Mouse (Mus musculus) embryonic facial prominence, embryonic 13.5 days (tissue): ENCODE results near the gene Lcn4. TPM values are rescaled to one million over a fixed set of nuclear protein-coding genes. Genes with fewer than 3 reads are reported as not detected.
A peak's percentile ranks its signal among the peaks of the same experiment; 100 is the strongest.

Experiments
- ATAC-seq: fragments of 200-750 bp; cut with Nextera tagmentation; 2 replicates; pipeline ENCODE4 v1.8.0; 2017; ENCODE audit warnings: low read depth; ENCODE audit not compliant: insufficient number of reproducible peaks, insufficient read depth, low FRiP score, low TSS enrichment
- H3K27ac ChIP-seq: fragments of 300-500 bp; sonication (generic); 2 replicates; pipeline ENCODE4 v1.5.1; 2015; ENCODE audit warnings: moderate library complexity, mild to moderate bottlenecking, inconsistent platforms
- H3K27me3 ChIP-seq: fragments of 300-500 bp; sonication (generic); 2 replicates; pipeline ENCODE4 v1.6.1; 2015; ENCODE audit warnings: mild to moderate bottlenecking, inconsistent platforms
- H3K36me3 ChIP-seq: fragments of 300-500 bp; sonication (generic); 2 replicates; pipeline ENCODE4 v1.6.1; 2015; ENCODE audit warnings: mild to moderate bottlenecking, inconsistent platforms
- H3K4me1 ChIP-seq: fragments of 300-500 bp; sonication (generic); 2 replicates; pipeline ENCODE4 v1.6.1; 2015; ENCODE audit warnings: inconsistent platforms
- H3K4me2 ChIP-seq: fragments of 300-500 bp; sonication (generic); 2 replicates; pipeline ENCODE4 v1.6.1; 2015; ENCODE audit warnings: moderate library complexity, mild to moderate bottlenecking, inconsistent platforms
- H3K4me3 ChIP-seq: fragments of 300-500 bp; sonication (generic); 2 replicates; pipeline ENCODE4 v1.5.1; 2015; ENCODE audit warnings: mild to moderate bottlenecking, inconsistent platforms
- H3K9ac ChIP-seq: fragments of 300-500 bp; sonication (generic); 2 replicates; pipeline ENCODE4 v1.6.1; 2015; ENCODE audit warnings: mild to moderate bottlenecking, inconsistent platforms
- H3K9me3 ChIP-seq: fragments of 300-500 bp; sonication (generic); 2 replicates; pipeline ENCODE4 v1.6.1; 2016; ENCODE audit warnings: inconsistent platforms
- WGBS: fragments of 180-500 bp; shearing (Covaris S2); methylation state at CpG from one replicate; pipeline ENCODE4 v1.1.7; 2015; ENCODE audit warnings: mixed read lengths; 5-methylcytosine and 5-hydroxymethylcytosine counted together
- polyA plus RNA-seq: library from polyadenylated mRNA; unstranded; fragments of >200 nt; fragmentation: Nextera tagmentation; extraction: Ambion mirVana; gene quantifications from 2 replicates; pipeline ENCODE4 v1.2.1, GENCODE M21; 2015

Lcn4 gene
- polyA plus RNA-seq, 1 experiment from 2014 or later, result not detected

DNA sequence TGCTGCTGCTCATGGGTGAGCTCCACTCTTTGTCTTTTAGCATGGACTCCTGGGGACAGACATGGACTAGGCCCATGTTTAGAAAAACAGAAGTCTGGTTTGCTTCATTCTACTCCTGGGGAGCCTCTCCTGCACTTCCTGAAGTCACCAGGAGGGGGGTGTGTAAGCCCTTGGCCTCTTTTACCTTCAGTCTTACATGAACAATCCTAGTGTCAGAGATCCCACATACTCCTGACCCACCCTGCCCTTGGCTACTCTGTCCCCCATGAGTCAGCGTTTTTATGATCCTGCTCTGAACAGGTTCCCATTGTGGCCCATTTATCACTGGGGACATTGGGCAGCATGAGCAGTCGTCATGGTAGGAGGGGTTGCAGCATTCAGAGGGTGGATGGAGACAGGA, 27.1 kb downstream of the Lcn4 start:
- no peak overlapping the region for H3K9ac ChIP-seq
- ATAC-seq, result no peak
- H3K4me1 ChIP-seq, result peaks cover 11% of the 10 kb centered on the region
- peaks cover 2% of the 10 kb centered on the region; the same call in 1 of the 2 replicates for H3K36me3 ChIP-seq
- H3K27ac ChIP-seq, result no peak overlapping the region
- no peak overlapping the region for H3K4me2 ChIP-seq
- H3K4me3 ChIP-seq, result no peak overlapping the region
- no peaks in the 10 kb centered on the region for H3K27me3 ChIP-seq
- no peaks in the 10 kb centered on the region for H3K9me3 ChIP-seq
- 55% methylated on average over 2 of the region's 2 CpGs for WGBS

- H3K9ac ChIP-seq, result peak overlapping the region; percentile 99; the same call in 1 of the 2 replicates
- H3K27me3 ChIP-seq, result no peaks in the 10 kb centered on the region
- peak overlapping the region; percentile 84; the same call in 1 of the 2 replicates for H3K4me2 ChIP-seq
- peak overlapping the region; percentile 91 for H3K27ac ChIP-seq
- H3K4me1 ChIP-seq, result peaks cover 26% of the 10 kb centered on the region
- H3K4me3 ChIP-seq, result no peak overlapping the region
- peaks cover 30% of the 10 kb centered on the region for H3K36me3 ChIP-seq
- 77% methylated on average over 7 of the region's 7 CpGs for WGBS
- no peaks in the 10 kb centered on the region for H3K9me3 ChIP-seq
- no peak for ATAC-seq
Measured at GRCm38 (mm10) chr2:26641006-26641647, 30.0 kb downstream of the Lcn4 start.

DNA sequence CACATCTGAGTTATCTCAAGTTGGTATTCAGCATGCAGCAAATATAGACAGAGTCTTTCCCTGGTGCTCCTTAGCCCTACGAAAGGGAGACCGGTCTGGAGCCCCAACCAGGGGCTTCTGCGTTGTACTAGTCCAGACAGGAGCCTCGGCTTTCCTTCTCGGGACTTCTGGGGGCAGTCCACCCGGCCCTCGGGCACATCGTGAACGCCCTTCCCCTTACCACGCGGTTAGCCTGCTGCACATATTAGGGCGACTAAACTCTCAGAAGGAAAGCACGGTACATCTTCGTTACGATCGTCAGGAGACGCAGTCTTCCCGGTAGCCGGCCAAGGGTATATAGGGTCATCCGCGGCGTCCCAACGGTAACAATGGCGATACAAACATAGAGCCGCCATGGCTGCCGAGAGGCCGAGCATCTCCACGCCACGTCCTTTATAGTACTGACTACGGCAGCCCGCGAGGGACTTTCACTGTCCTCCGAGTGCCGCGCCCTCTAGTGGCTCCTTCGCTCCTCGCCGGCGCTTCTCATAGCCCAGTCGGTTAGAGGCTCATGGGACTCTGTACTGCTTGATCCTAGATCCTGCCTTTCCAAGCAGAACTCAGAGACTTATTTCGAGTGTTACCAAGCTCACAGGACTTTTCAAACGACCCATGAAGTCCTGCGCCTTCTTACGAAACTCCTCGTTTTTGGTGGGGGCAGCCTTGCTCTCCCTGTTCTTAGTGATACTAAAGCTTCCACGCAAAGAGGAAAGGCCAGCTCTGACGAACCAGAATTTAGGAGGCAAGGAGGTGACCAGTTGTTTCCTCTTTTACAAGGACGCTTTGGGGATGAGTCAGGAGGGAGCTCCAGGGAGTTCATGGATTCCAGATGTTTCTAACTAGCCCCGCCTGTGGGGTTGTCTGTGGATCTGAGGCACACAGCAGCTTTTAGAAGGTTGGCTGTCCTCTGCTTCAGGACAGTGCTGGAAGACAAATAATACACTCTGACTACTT, 30.9 kb downstream of the Lcn4 start:
- peak overlapping the region; percentile 84 for H3K4me2 ChIP-seq
- no peaks in the 10 kb centered on the region for H3K9me3 ChIP-seq
- H3K4me1 ChIP-seq, result peaks cover 26% of the 10 kb centered on the region
- peak overlapping the region; percentile 91 for H3K27ac ChIP-seq
- ATAC-seq, result peak; percentile 84
- H3K27me3 ChIP-seq, result no peaks in the 10 kb centered on the region
- H3K36me3 ChIP-seq, result peaks cover 40% of the 10 kb centered on the region
- H3K9ac ChIP-seq, result peak overlapping the region; percentile 99
- WGBS, result 4% methylated on average over 49 of the region's 49 CpGs
- H3K4me3 ChIP-seq, result peak overlapping the region; percentile 96

DNA sequence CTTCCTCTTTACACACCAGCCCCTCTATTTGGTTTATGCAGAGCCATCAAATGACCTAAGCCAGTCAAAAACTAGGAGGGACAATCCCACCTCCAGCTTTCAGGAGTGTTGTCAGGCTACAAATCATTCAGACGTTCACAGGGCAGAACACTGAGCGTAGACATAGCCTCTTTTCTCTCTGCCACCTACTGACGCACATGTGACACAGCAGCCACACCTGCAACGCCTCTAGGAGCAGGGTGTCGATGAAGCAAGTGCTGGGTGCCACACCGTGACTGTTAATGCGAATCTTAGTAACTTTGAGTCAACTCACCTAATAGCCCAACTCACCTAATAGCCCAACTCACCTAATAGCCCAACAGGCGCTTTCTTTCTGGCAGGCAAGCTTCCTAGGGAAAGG, 32.0 kb downstream of the Lcn4 start:
- Histone ChIP-seq H3K27ac (no peak overlapping the region), H3K27me3 (no peaks in the 10 kb centered on the region)

DNA sequence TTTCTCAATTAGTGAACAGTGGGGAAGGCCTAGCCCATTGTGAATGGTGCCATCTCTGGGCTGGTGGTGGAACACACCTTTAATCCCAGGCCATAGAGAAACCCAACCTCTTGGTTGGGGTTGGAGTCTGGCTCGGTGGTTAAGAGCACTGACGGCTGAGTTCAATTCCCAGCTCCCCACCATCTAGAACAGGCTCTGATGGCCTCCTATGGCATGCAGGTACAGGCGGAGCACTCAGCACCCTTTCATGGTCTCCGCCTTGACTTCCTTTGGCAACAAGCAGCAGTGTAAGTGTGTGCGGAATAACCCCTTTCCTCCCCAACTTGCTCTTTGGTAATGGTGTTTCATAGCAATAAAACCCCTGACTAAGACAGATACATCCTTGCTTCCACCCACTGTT, 32.5 kb downstream of the Lcn4 start:
- Histone ChIP-seq H3K36me3 (peaks cover 52% of the 10 kb centered on the region), H3K4me3 (peak overlapping the region; percentile 96), H3K27ac (no peak overlapping the region), H3K9me3 (no peaks in the 10 kb centered on the region), H3K27me3 (no peaks in the 10 kb centered on the region), H3K4me2 (peak overlapping the region; percentile 84), H3K4me1 (peaks cover 26% of the 10 kb centered on the region), H3K9ac (peak overlapping the region; percentile 99)
- no peak for ATAC-seq
- WGBS, result 74% methylated on average over 5 of the region's 5 CpGs

More for the DNA sequence above, 32.0 kb downstream of the Lcn4 start:
- peaks cover 51% of the 10 kb centered on the region for H3K36me3 ChIP-seq
- H3K4me1 ChIP-seq, result peaks cover 26% of the 10 kb centered on the region
- H3K9ac ChIP-seq, result peak overlapping the region; percentile 99
- WGBS, result 9% methylated on average over 8 of the region's 8 CpGs
- peak overlapping the region; percentile 96 for H3K4me3 ChIP-seq
- no peaks in the 10 kb centered on the region for H3K9me3 ChIP-seq
- ATAC-seq, result no peak
- H3K4me2 ChIP-seq, result peak overlapping the region; percentile 84

GRCm38 (mm10) chr2:26638039-26638438, 33.0 kb downstream of the Lcn4 start:
- Histone ChIP-seq H3K36me3 (peaks cover 52% of the 10 kb centered on the region), H3K4me1 (peaks cover 26% of the 10 kb centered on the region)

GRCm38 (mm10) chr2:26637316-26637932, 33.7 kb downstream of the Lcn4 start:
- no peaks in the 10 kb centered on the region for H3K27me3 ChIP-seq
- H3K27ac ChIP-seq, result peak overlapping the region; percentile 5; the same call in 1 of the 2 replicates
- peak overlapping the region; percentile 96; the same call in 1 of the 2 replicates for H3K4me3 ChIP-seq
- 78% methylated on average over 4 of the region's 4 CpGs for WGBS
- H3K36me3 ChIP-seq, result peaks cover 52% of the 10 kb centered on the region
- H3K4me1 ChIP-seq, result peaks cover 32% of the 10 kb centered on the region
- peak overlapping the region; percentile 99 for H3K9ac ChIP-seq
- no peaks in the 10 kb centered on the region for H3K9me3 ChIP-seq
- no peak for ATAC-seq
- H3K4me2 ChIP-seq, result peak overlapping the region; percentile 84

More at GRCm38 (mm10) chr2:26638039-26638438, 33.0 kb downstream of the Lcn4 start:
- Histone ChIP-seq H3K4me2 (peak overlapping the region; percentile 84), H3K27me3 (no peaks in the 10 kb centered on the region), H3K27ac (peak overlapping the region; percentile 28; the same call in 1 of the 2 replicates), H3K9me3 (no peaks in the 10 kb centered on the region), H3K4me3 (peak overlapping the region; percentile 96), H3K9ac (peak overlapping the region; percentile 99)
- WGBS, result 83% methylated on average over 5 of the region's 5 CpGs
- ATAC-seq, result no peak

- H3K27ac ChIP-seq, result no peak overlapping the region
- no peaks in the 10 kb centered on the region for H3K9me3 ChIP-seq
- H3K4me2 ChIP-seq, result no peak overlapping the region
- H3K4me1 ChIP-seq, result peaks cover 32% of the 10 kb centered on the region
- no peak for ATAC-seq
- no peak overlapping the region for H3K4me3 ChIP-seq
- WGBS, result 55% methylated on average over 2 of the region's 2 CpGs
- peaks cover 58% of the 10 kb centered on the region for H3K36me3 ChIP-seq
- H3K9ac ChIP-seq, result peak overlapping the region; percentile 4; the same call in 1 of the 2 replicates
- no peaks in the 10 kb centered on the region for H3K27me3 ChIP-seq
Measured at GRCm38 (mm10) chr2:26636325-26636635, 34.8 kb downstream of the Lcn4 start.

DNA sequence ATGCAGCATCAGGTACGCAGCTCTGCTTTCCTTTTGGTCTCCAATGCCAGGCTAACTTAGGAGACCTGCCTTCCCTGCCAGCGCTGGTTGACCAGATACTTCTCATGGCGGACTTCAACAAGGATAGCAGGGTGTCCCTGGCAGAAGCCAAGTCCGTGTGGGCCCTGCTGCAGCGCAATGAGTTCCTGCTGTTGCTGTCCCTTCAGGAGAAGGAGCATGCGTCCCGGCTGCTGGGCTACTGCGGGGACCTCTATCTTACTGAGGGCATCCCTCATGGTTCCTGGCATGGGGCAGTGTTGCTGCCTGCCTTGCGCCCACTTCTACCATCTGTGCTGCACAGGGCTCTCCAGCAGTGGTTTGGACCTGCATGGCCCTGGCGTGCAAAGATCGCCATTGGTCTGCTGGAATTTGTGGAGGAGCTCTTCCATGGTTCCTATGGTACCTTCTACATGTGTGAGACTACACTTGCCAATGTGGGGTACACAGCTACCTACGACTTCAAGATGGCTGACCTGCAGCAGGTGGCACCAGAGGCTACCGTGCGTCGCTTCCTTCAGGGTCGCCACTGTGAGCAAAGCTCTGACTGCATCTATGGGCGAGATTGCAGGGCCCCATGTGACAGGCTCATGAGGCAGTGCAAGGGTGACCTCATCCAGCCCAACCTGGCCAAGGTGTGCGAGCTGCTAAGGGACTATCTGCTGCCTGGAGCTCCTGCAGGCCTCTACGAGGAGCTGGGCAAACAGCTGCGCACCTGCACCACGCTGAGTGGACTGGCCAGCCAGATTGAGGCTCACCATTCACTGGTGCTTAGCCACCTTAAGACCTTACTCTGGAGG, 35.4 kb downstream of the Lcn4 start:
- H3K4me2 ChIP-seq, result no peak overlapping the region
- no peaks in the 10 kb centered on the region for H3K27me3 ChIP-seq
- 70% methylated on average over 21 of the region's 21 CpGs for WGBS
- H3K27ac ChIP-seq, result no peak overlapping the region
- peaks cover 60% of the 10 kb centered on the region for H3K36me3 ChIP-seq
- H3K4me3 ChIP-seq, result no peak overlapping the region
- H3K9me3 ChIP-seq, result no peaks in the 10 kb centered on the region
- peak overlapping the region; percentile 4; the same call in 1 of the 2 replicates for H3K9ac ChIP-seq
- peaks cover 29% of the 10 kb centered on the region for H3K4me1 ChIP-seq
- no peak for ATAC-seq

GRCm38 (mm10) chr2:26634629-26635488, 36.2 kb downstream of the Lcn4 start:
- H3K27me3 ChIP-seq, result no peaks in the 10 kb centered on the region
- no peaks in the 10 kb centered on the region for H3K9me3 ChIP-seq
- 0 out of 2 replicates have a peak overlapping the region, but pooled peaks have one; percentile 16 for H3K27ac ChIP-seq
- H3K4me3 ChIP-seq, result no peak overlapping the region
- H3K4me1 ChIP-seq, result peaks cover 28% of the 10 kb centered on the region
- 58% methylated on average over 12 of the region's 12 CpGs for WGBS
- no peak overlapping the region for H3K4me2 ChIP-seq
- 0 out of 2 replicates have a peak overlapping the region, but pooled peaks have one; percentile 11 for H3K9ac ChIP-seq
- no peak for ATAC-seq
- peaks cover 60% of the 10 kb centered on the region for H3K36me3 ChIP-seq
